Mouse (Mus musculus): ENCODE measurements at regions not wholly inside any gene's neighbourhood (a gene's known extent, or its start where the extent isn't known, plus 50 kb on each side); places are given as distances from the start of the nearest gene placed in this dataset.

GRCm38 (mm10) chr1:169142216-169142615, 389.0 kb downstream of the Nuf2 start:
- no peaks in the 10 kb centered on the region for H3K9me3 ChIP-seq (replicated peaks)
- H3K27ac ChIP-seq (replicated peaks): no peak overlapping the region
- no peak overlapping the region for H3K9ac ChIP-seq
- H3K27me3 ChIP-seq: no peaks in the 10 kb centered on the region
- no peaks in the 10 kb centered on the region for H3K36me3 ChIP-seq
- 65% methylated on average over 3 of the region's 3 CpGs for WGBS
- H3K4me1 ChIP-seq: no peaks in the 10 kb centered on the region
- no peak for ATAC-seq (ENCODE audit: insufficient number of reproducible peaks, low FRiP score, low TSS enrichment, low read depth)
- no peak overlapping the region for H3K4me2 ChIP-seq (replicated peaks)
- no peak overlapping the region for H3K4me3 ChIP-seq (replicated peaks)

DNA sequence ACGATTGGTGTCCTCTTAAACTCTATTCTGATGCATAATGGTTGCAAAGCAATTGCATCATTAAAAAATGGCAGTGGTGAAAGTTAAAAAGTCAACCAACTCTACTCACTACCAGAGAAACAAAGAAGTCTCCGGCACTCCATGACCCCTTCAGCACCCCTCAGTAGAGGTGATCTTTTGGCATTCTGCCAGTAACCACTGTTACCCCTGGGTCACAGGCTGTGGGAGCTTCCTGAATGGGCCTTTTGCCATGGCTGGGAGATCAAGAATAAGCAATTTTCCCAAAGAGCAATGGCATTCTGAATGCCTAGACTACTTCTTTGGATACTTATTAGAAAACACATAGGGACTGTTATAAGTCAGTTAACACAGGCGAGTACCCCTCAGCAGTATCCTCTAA, 391.2 kb downstream of the Nuf2 start:
- H3K4me2 ChIP-seq (replicated peaks): no peak overlapping the region
- no peaks in the 10 kb centered on the region for H3K4me1 ChIP-seq
- 79% methylated on average over 3 of the region's 3 CpGs for WGBS
- no peaks in the 10 kb centered on the region for H3K9me3 ChIP-seq (replicated peaks)
- no peaks in the 10 kb centered on the region for H3K36me3 ChIP-seq
- H3K27me3 ChIP-seq: no peaks in the 10 kb centered on the region
- H3K4me3 ChIP-seq (replicated peaks): no peak overlapping the region
- no peak overlapping the region for H3K9ac ChIP-seq
- ATAC-seq (ENCODE audit: insufficient number of reproducible peaks, low FRiP score, low TSS enrichment, low read depth): no peak
- no peak overlapping the region for H3K27ac ChIP-seq (replicated peaks)

DNA sequence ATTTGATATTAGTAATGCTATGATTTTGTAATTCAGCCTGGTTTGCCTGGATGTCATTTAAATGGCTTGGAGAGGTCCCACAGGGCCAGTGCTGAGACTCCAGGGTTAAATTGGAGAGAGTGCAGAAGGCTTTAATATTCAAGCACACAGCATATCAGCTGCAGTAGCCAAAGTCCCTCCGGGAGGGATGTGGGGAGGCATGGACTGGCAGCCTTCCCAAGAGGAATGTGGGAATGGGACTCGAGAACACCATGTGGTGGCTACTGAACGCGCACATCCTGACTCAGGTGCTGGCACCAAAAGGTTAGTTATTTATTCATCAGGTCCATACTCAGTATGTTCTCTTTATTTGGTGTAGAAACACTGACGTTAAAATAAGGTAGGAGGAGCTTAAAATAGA, 391.8 kb downstream of the Nuf2 start:
- Histone ChIP-seq H3K4me2 (replicated peaks) (no peak overlapping the region), H3K27ac (replicated peaks) (no peak overlapping the region), H3K27me3 (no peaks in the 10 kb centered on the region), H3K36me3 (no peaks in the 10 kb centered on the region), H3K4me3 (replicated peaks) (no peak overlapping the region), H3K9ac (no peak overlapping the region), H3K4me1 (no peaks in the 10 kb centered on the region), H3K9me3 (replicated peaks) (no peaks in the 10 kb centered on the region)
- ATAC-seq (ENCODE audit: insufficient number of reproducible peaks, low FRiP score, low TSS enrichment, low read depth): no peak
- WGBS: 75% methylated on average over 5 of the region's 5 CpGs

DNA sequence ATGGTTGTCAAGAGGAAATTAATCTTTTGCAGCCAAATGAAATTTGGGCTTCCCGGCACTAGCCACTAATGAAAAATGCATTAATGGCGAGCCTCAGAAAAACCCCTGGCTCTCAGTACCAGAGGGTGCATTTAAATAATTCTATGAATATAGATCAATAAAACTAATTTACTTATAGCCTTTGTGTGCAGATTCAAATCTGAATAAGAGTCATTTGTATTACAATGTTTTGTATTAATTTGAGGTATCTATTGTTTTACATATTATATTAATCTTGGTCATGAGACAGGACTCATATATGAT, 392.1 kb downstream of the Nuf2 start:
- no peaks in the 10 kb centered on the region for H3K4me1 ChIP-seq
- H3K4me2 ChIP-seq (replicated peaks): no peak overlapping the region
- H3K27ac ChIP-seq (replicated peaks): no peak overlapping the region
- ATAC-seq (ENCODE audit: insufficient number of reproducible peaks, low FRiP score, low TSS enrichment, low read depth): no peak
- H3K9ac ChIP-seq: no peak overlapping the region
- no peaks in the 10 kb centered on the region for H3K9me3 ChIP-seq (replicated peaks)
- H3K36me3 ChIP-seq: no peaks in the 10 kb centered on the region
- 56% methylated on average over 2 of the region's 2 CpGs for WGBS
- no peak overlapping the region for H3K4me3 ChIP-seq (replicated peaks)
- no peaks in the 10 kb centered on the region for H3K27me3 ChIP-seq

DNA sequence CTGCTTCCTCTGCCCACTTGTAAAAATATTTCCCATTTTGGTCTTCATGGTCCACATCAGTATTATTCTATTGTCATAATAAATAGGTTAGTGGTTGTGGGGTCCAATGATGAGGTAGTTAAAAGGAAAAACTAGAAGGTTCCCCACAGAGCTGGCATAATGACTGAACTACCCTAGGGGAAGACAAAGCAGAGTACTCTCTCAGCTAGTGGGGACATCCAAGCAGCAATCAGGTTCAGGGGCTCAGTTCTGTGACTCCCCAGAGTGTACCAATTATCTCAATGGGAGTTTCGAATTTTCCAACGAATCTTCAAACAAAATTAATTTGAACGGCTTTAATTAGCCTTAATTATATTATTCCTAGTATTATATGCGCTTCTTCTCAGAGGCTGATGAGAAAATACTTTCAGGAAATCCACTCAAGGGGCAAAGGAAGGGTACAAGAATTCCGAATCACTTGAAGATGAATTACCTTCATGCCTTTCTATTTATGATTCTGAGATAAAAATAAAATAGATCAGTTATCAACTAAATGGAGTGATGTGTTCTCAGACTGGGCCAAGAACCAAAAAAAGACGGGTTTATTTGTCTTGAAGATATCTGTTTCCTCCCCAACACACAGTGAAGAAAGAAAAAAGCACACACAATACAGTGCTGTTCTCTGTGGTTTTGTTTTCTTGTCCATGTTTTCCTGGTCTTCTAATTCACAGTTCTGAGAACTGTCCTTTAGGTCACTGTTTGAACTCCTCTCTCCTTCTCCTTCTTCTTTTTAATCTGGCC, 392.7 kb downstream of the Nuf2 start:
- no peak for ATAC-seq (ENCODE audit: insufficient number of reproducible peaks, low FRiP score, low TSS enrichment, low read depth)
- H3K4me1 ChIP-seq: no peaks in the 10 kb centered on the region
- H3K4me2 ChIP-seq (replicated peaks): no peak overlapping the region
- no peak overlapping the region for H3K27ac ChIP-seq (replicated peaks)
- 43% methylated on average over 6 of the region's 6 CpGs for WGBS
- H3K27me3 ChIP-seq: no peaks in the 10 kb centered on the region
- H3K9me3 ChIP-seq (replicated peaks): no peaks in the 10 kb centered on the region
- H3K36me3 ChIP-seq: no peaks in the 10 kb centered on the region
- no peak overlapping the region for H3K4me3 ChIP-seq (replicated peaks)
- no peak overlapping the region for H3K9ac ChIP-seq

DNA sequence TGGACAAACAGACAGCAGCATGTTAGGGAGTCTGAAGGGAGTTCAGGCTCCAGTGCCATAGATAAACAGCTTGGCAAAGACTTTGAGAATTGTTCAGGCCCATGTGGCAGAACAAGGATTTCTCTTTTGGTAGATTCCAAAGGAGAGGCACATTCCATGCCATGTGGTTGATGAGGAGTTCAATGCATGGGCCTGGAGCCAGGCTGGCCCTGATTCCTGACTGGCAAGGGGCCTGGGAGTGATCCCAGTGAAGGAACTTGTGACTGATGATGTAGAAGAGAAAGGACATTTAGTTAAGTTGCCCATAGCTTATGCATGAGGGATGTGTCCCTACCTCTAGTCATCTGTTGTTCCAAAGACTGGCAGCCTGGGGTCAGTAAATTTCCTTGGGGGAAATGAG, 395.7 kb downstream of the Nuf2 start:
- H3K9ac ChIP-seq: no peak overlapping the region
- no peak overlapping the region for H3K4me3 ChIP-seq (replicated peaks)
- no peaks in the 10 kb centered on the region for H3K27me3 ChIP-seq
- H3K9me3 ChIP-seq (replicated peaks): no peaks in the 10 kb centered on the region
- no peak overlapping the region for H3K4me2 ChIP-seq (replicated peaks)
- H3K27ac ChIP-seq (replicated peaks): no peak overlapping the region
- H3K36me3 ChIP-seq: no peaks in the 10 kb centered on the region
- no peak for ATAC-seq (ENCODE audit: insufficient number of reproducible peaks, low FRiP score, low TSS enrichment, low read depth)
- no peaks in the 10 kb centered on the region for H3K4me1 ChIP-seq

- Histone ChIP-seq H3K9me3 (replicated peaks) (no peaks in the 10 kb centered on the region), H3K9ac (no peak overlapping the region), H3K4me2 (replicated peaks) (no peak overlapping the region), H3K4me1 (no peaks in the 10 kb centered on the region), H3K4me3 (replicated peaks) (no peak overlapping the region), H3K36me3 (no peaks in the 10 kb centered on the region), H3K27ac (replicated peaks) (no peak overlapping the region), H3K27me3 (no peaks in the 10 kb centered on the region)
- WGBS: 50% methylated on average over 4 of the region's 4 CpGs
- ATAC-seq (ENCODE audit: insufficient number of reproducible peaks, low FRiP score, low TSS enrichment, low read depth): no peak
Measured at GRCm38 (mm10) chr1:169103669-169104068, 427.6 kb downstream of the Nuf2 start.

GRCm38 (mm10) chr1:169103113-169103512, 428.2 kb downstream of the Nuf2 start:
- Histone ChIP-seq H3K9ac (no peak overlapping the region), H3K4me3 (replicated peaks) (no peak overlapping the region), H3K4me1 (no peaks in the 10 kb centered on the region), H3K9me3 (replicated peaks) (no peaks in the 10 kb centered on the region), H3K27me3 (no peaks in the 10 kb centered on the region), H3K4me2 (replicated peaks) (no peak overlapping the region), H3K27ac (replicated peaks) (no peak overlapping the region), H3K36me3 (no peaks in the 10 kb centered on the region)
- WGBS: 68% methylated on average over 2 of the region's 2 CpGs
- no peak for ATAC-seq (ENCODE audit: insufficient number of reproducible peaks, low FRiP score, low TSS enrichment, low read depth)

DNA sequence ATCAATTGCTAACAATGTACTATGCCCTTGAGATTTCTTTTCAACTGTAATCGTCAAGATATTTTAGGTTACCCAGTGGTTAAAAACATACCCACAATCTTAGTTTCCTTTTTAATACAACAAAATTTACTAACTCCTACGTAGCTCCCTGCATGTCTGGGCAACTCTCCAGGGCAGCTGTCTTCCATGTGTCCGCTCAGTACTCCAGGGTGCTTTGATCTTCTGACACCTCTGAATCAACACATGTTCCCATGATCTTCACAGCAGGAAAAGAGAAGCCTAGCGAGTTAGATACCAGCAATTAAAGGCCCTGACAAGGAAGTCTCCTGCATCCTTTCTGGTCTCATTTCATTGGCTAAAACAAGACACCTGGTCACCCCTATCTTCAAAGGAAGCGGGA, 432.0 kb downstream of the Nuf2 start:
- no peak overlapping the region for H3K4me3 ChIP-seq (replicated peaks)
- H3K4me2 ChIP-seq (replicated peaks): no peak overlapping the region
- 37% methylated on average over 5 of the region's 5 CpGs for WGBS
- H3K9me3 ChIP-seq (replicated peaks): no peaks in the 10 kb centered on the region
- H3K9ac ChIP-seq: no peak overlapping the region
- no peaks in the 10 kb centered on the region for H3K27me3 ChIP-seq
- no peaks in the 10 kb centered on the region for H3K36me3 ChIP-seq
- no peak for ATAC-seq (ENCODE audit: insufficient number of reproducible peaks, low FRiP score, low TSS enrichment, low read depth)
- H3K4me1 ChIP-seq: no peaks in the 10 kb centered on the region
- no peak overlapping the region for H3K27ac ChIP-seq (replicated peaks)

GRCm38 (mm10) chr1:169096737-169097136, 434.5 kb downstream of the Nuf2 start:
- Histone ChIP-seq H3K36me3 (no peaks in the 10 kb centered on the region), H3K4me3 (replicated peaks) (no peak overlapping the region), H3K9ac (no peak overlapping the region), H3K9me3 (replicated peaks) (no peaks in the 10 kb centered on the region), H3K4me2 (replicated peaks) (no peak overlapping the region), H3K27ac (replicated peaks) (no peak overlapping the region), H3K4me1 (no peaks in the 10 kb centered on the region), H3K27me3 (no peaks in the 10 kb centered on the region)
- WGBS: 53% methylated on average over 5 of the region's 5 CpGs
- ATAC-seq (ENCODE audit: insufficient number of reproducible peaks, low FRiP score, low TSS enrichment, low read depth): no peak

DNA sequence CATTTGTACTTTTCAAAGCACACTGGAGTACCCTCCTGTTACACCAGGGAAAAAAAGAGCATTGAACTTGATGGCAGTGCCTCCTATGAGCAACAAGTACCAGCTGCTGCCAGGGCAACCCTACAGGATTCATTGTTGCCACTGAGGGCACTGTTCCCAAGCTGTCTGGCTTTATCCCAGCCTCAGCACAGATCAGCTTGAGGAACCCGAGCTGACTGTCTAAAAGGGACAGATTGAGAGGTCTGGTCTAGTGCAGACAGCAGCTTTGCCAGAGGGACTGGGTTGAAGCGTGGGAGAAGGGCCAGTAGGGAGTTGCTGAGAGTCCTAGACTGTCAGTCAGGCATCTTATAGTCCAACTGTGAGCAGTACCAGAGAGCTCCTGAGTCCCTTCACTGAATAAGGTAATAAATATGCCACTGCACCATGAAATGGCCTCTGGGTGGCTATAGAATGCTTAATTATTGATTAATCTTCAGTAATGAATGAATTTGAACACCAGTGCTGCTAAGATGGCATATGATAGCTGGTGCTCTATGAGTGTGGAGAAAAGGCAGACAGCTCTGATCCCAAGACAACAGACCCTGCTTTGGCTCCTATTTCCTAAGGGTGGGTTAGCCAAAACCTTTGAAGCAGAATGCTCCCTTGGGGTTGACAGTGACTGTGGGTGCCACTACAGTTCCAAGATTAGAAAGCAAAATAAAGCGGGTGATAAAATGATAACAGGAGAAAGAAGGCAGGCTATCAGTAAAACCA, 437.5 kb downstream of the Nuf2 start:
- no peaks in the 10 kb centered on the region for H3K4me1 ChIP-seq
- no peaks in the 10 kb centered on the region for H3K36me3 ChIP-seq
- H3K9ac ChIP-seq: no peak overlapping the region
- H3K27ac ChIP-seq (replicated peaks): no peak overlapping the region
- ATAC-seq (ENCODE audit: insufficient number of reproducible peaks, low FRiP score, low TSS enrichment, low read depth): 0 out of 2 replicates have a peak, but pooled peaks have one; percentile 19
- H3K27me3 ChIP-seq: no peaks in the 10 kb centered on the region
- no peak overlapping the region for H3K4me3 ChIP-seq (replicated peaks)
- 56% methylated on average over 3 of the region's 3 CpGs for WGBS
- no peaks in the 10 kb centered on the region for H3K9me3 ChIP-seq (replicated peaks)
- no peak overlapping the region for H3K4me2 ChIP-seq (replicated peaks)

- no peak overlapping the region for H3K27ac ChIP-seq (replicated peaks)
- 62% methylated on average over 3 of the region's 3 CpGs for WGBS
Measured at GRCm38 (mm10) chr1:169086032-169086431, 445.2 kb downstream of the Nuf2 start.

More at GRCm38 (mm10) chr1:169086032-169086431, 445.2 kb downstream of the Nuf2 start:
- H3K9ac ChIP-seq: no peak overlapping the region
- ATAC-seq (ENCODE audit: insufficient number of reproducible peaks, low FRiP score, low TSS enrichment, low read depth): no peak
- H3K27me3 ChIP-seq: no peaks in the 10 kb centered on the region
- H3K4me3 ChIP-seq (replicated peaks): no peak overlapping the region
- no peaks in the 10 kb centered on the region for H3K9me3 ChIP-seq (replicated peaks)
- H3K36me3 ChIP-seq: no peaks in the 10 kb centered on the region
- no peak overlapping the region for H3K4me2 ChIP-seq (replicated peaks)
- no peaks in the 10 kb centered on the region for H3K4me1 ChIP-seq
